Mouse (Mus musculus) erythroblast, adult 5-6 weeks (primary cell): Measurements from ENCODE around the gene Krt13. TPM values are rescaled to one million over a fixed set of nuclear protein-coding genes. Genes with fewer than 3 reads are reported as not detected.

ENCODE experiments used
- ATAC-seq: replicated peaks from 2 replicates; pipeline ENCODE4 v1.8.0; 2016; ENCODE audit warnings: moderate number of reproducible peaks, mild to moderate bottlenecking, moderate TSS enrichment, inconsistent platforms; ENCODE audit not compliant: poor library complexity, low FRiP score, severe bottlenecking
- total RNA-seq, 2 experiments: library from RNA; stranded (forward) in 1 of 2; stranded (reverse) in 1 of 2; fragments of 150-400 nt in 1 of 2; fragments of 200-764, 138-1000 nt in 1 of 2; gene quantifications; 2 replicates each; pipeline versions ENCODE4 v1.2.3 to v1.2.4; 2015 to 2017; ENCODE audit warnings: low replicate concordance in 2 of 2

The Krt13 gene
- total RNA-seq (2015; ENCODE audit: low replicate concordance): not detected in 2 replicates
- total RNA-seq (2017; ENCODE audit: low replicate concordance): not detected in 2 replicates

GRCm38 (mm10) chr11:100121466-100121865 is at the start of gene Krt13:
Krt13 (minus strand) TSS chr11:100121566.
- ATAC-seq: no peak

- peak; percentile 63 for ATAC-seq
These were observed 47.7 kb upstream of the Krt13 start for GRCm38 (mm10) chr11:100168765-100169762.

GRCm38 (mm10) chr11:100168071-100168470 is 46.7 kb upstream of the Krt13 start:
- no peak for ATAC-seq

GRCm38 (mm10) chr11:100164392-100164791 is 43.0 kb upstream of the Krt13 start:
- ATAC-seq: no peak

GRCm38 (mm10) chr11:100157908-100158477 is 36.6 kb upstream of the Krt13 start:
- ATAC-seq: no peak

GRCm38 (mm10) chr11:100157331-100157730 is 36.0 kb upstream of the Krt13 start:
- no peak for ATAC-seq

- no peak for ATAC-seq
These were observed 34.3 kb upstream of the Krt13 start for GRCm38 (mm10) chr11:100155497-100156255.

- no peak for ATAC-seq
These were observed 27.4 kb upstream of the Krt13 start, which contains the start of gene Krt19 for GRCm38 (mm10) chr11:100148615-100149330. Krt19 (minus strand) TSS chr11:100148665.

- no peak for ATAC-seq
These were observed 26.4 kb upstream of the Krt13 start for GRCm38 (mm10) chr11:100147566-100148353.

GRCm38 (mm10) chr11:100145858-100146560 is 24.6 kb upstream of the Krt13 start:
- ATAC-seq: no peak

GRCm38 (mm10) chr11:100145104-100145503 is 23.7 kb upstream of the Krt13 start:
- ATAC-seq: no peak

GRCm38 (mm10) chr11:100140966-100141365 is 19.6 kb upstream of the Krt13 start:
- ATAC-seq: no peak

- no peak for ATAC-seq
These were observed 18.0 kb upstream of the Krt13 start for GRCm38 (mm10) chr11:100139391-100139790.

- ATAC-seq: no peak
These were observed 17.4 kb upstream of the Krt13 start for GRCm38 (mm10) chr11:100138809-100139208.

- ATAC-seq: no peak
These were observed 16.3 kb upstream of the Krt13 start for GRCm38 (mm10) chr11:100137693-100138092.

GRCm38 (mm10) chr11:100136559-100136958 is 15.2 kb upstream of the Krt13 start:
- no peak for ATAC-seq

GRCm38 (mm10) chr11:100135731-100136130 is 14.4 kb upstream of the Krt13 start, which contains the start of gene Krt15:
Krt15 (minus strand) TSS chr11:100135928.
- no peak for ATAC-seq

- no peak for ATAC-seq
These were observed 3.5 kb upstream of the Krt13 start for GRCm38 (mm10) chr11:100124901-100125300.
